Mouse (Mus musculus) limb, embryonic 15.5 days (tissue): ENCODE measurements around the gene Junb. TPM values are rescaled to one million over a fixed set of nuclear protein-coding genes. Genes with fewer than 3 reads are reported as not detected.

Experiments used
- ATAC-seq: fragments of 200-750 bp; cut with Nextera tagmentation; 2 replicates; pipeline ENCODE4 v1.8.0; 2017; ENCODE audit warnings: low read depth, moderate TSS enrichment; ENCODE audit not compliant: insufficient number of reproducible peaks, low FRiP score, low TSS enrichment
- H3K27ac ChIP-seq: fragments of 300-500 bp; sonication (generic); 2 replicates; pipeline ENCODE4 v1.5.1; 2015; ENCODE audit warnings: moderate library complexity, mild to moderate bottlenecking, inconsistent platforms
- H3K27me3 ChIP-seq: fragments of 300-500 bp; sonication (generic); 2 replicates; pipeline ENCODE4 v1.6.1; 2015; ENCODE audit warnings: inconsistent platforms
- H3K36me3 ChIP-seq: fragments of 300-500 bp; sonication (generic); 2 replicates; pipeline ENCODE4 v1.6.1; 2015; ENCODE audit warnings: inconsistent platforms
- H3K4me1 ChIP-seq: fragments of 300-500 bp; sonication (generic); 2 replicates; pipeline ENCODE4 v1.6.1; 2015; ENCODE audit warnings: inconsistent platforms
- H3K4me2 ChIP-seq: fragments of 300-500 bp; sonication (generic); 2 replicates; pipeline ENCODE4 v1.6.1; 2015; ENCODE audit warnings: mild to moderate bottlenecking, inconsistent platforms
- H3K4me3 ChIP-seq: fragments of 300-500 bp; sonication (generic); 2 replicates; pipeline ENCODE4 v1.5.1; 2015; ENCODE audit warnings: mild to moderate bottlenecking, inconsistent platforms
- H3K9ac ChIP-seq: fragments of 300-500 bp; sonication (generic); 2 replicates; pipeline ENCODE4 v1.6.1; 2015; ENCODE audit warnings: inconsistent platforms
- H3K9me3 ChIP-seq: fragments of 300-500 bp; sonication (generic); 2 replicates; pipeline ENCODE4 v1.6.1; 2016; ENCODE audit warnings: inconsistent platforms
- WGBS: fragments of 180-500 bp; shearing (Covaris S2); methylation state at CpG from one replicate; pipeline ENCODE4 v1.1.7; 2015; 5-methylcytosine and 5-hydroxymethylcytosine counted together
- polyA plus RNA-seq: library from polyadenylated mRNA; unstranded; fragments of >200 nt; fragmentation: Nextera tagmentation; extraction: Ambion mirVana; gene quantifications from 2 replicates; pipeline ENCODE4 v1.2.1, GENCODE M21; 2015

Junb gene
- polyA plus RNA-seq, 1 experiment from 2014 or later, result 30.4 TPM

GRCm38 (mm10) chr8:84945235-84945632 lies 33.3 kb downstream of the Junb start:
- H3K4me2 ChIP-seq, result peak overlapping the region; percentile 84; the same call in 1 of the 2 replicates
- no peaks in the 10 kb centered on the region for H3K9me3 ChIP-seq
- H3K36me3 ChIP-seq, result no peaks in the 10 kb centered on the region
- peak overlapping the region; percentile 43; the same call in 1 of the 2 replicates for H3K4me3 ChIP-seq
- 5% methylated on average over 11 of the region's 11 CpGs for WGBS
- no peak overlapping the region for H3K9ac ChIP-seq
- ATAC-seq, result no peak
- H3K27me3 ChIP-seq, result peaks cover 79% of the 10 kb centered on the region
- no peak overlapping the region for H3K27ac ChIP-seq
- peaks cover 16% of the 10 kb centered on the region for H3K4me1 ChIP-seq

GRCm38 (mm10) chr8:84944478-84945160 lies 33.9 kb downstream of the Junb start:
- no peak for ATAC-seq
- Histone ChIP-seq H3K27ac (no peak overlapping the region), H3K4me2 (no peak overlapping the region), H3K4me1 (peaks cover 16% of the 10 kb centered on the region), H3K9me3 (no peaks in the 10 kb centered on the region), H3K27me3 (peaks cover 75% of the 10 kb centered on the region), H3K4me3 (no peak overlapping the region), H3K36me3 (no peaks in the 10 kb centered on the region), H3K9ac (no peak overlapping the region)
- 3% methylated on average over 26 of the region's 26 CpGs for WGBS

- WGBS, result 22% methylated on average over 4 of the region's 4 CpGs
- peaks cover 80% of the 10 kb centered on the region for H3K27me3 ChIP-seq
- no peak overlapping the region for H3K4me3 ChIP-seq
- H3K9ac ChIP-seq, result no peak overlapping the region
- peaks cover 16% of the 10 kb centered on the region for H3K4me1 ChIP-seq
- H3K9me3 ChIP-seq, result no peaks in the 10 kb centered on the region
- no peak for ATAC-seq
- no peak overlapping the region for H3K4me2 ChIP-seq
- no peaks in the 10 kb centered on the region for H3K36me3 ChIP-seq
- no peak overlapping the region for H3K27ac ChIP-seq
These were observed 34.8 kb downstream of the Junb start for GRCm38 (mm10) chr8:84943699-84944098.

DNA sequence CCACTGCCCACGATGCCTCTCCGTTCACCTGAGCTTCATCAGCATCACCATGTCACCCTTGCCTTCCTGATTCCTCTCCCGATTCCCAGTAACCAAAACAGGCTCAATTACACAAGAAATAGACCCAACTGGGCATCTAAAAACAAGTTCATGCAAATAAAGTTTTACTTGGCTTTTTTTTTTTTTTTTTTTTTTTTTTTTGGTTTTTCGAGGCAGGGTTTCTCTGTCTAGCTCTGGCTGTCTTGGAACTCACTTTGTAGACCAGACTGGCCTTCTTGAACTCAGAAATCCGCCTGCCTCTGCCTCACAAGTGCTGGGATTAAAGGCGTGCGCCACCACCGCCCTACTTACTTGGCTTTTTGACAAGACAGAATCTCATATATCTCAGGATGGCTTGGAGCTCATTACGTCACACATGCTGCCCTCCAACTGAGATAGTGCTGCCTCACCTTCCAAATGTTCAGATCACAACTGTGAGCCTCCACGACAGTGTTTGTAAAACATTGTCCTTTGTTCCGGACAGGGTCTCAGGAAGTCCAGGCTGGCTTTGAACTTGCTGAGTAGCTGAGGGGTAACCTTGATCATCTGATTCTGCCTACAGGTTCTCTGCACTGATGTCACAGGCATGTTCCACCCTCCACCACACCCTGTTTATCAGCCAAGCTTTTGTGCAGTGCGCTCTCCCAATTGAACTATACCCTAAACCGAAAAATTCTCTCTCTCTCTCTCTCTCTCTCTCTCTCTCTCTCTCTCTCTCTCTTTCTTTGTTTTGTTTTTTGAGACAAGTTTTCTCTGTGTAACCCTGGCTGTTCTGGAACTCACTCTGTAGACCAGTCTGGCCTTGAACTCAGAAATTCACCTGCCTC lies 40.7 kb downstream of the Junb start:
- Histone ChIP-seq H3K4me3 (peak overlapping the region; percentile 38; the same call in 1 of the 2 replicates), H3K27ac (no peak overlapping the region), H3K27me3 (peaks cover 79% of the 10 kb centered on the region), H3K4me1 (peaks cover 14% of the 10 kb centered on the region), H3K4me2 (peak overlapping the region; percentile 70; the same call in 1 of the 2 replicates), H3K9ac (no peak overlapping the region), H3K36me3 (no peaks in the 10 kb centered on the region), H3K9me3 (no peaks in the 10 kb centered on the region)
- ATAC-seq, result no peak
- 60% methylated on average over 13 of the region's 13 CpGs for WGBS

DNA sequence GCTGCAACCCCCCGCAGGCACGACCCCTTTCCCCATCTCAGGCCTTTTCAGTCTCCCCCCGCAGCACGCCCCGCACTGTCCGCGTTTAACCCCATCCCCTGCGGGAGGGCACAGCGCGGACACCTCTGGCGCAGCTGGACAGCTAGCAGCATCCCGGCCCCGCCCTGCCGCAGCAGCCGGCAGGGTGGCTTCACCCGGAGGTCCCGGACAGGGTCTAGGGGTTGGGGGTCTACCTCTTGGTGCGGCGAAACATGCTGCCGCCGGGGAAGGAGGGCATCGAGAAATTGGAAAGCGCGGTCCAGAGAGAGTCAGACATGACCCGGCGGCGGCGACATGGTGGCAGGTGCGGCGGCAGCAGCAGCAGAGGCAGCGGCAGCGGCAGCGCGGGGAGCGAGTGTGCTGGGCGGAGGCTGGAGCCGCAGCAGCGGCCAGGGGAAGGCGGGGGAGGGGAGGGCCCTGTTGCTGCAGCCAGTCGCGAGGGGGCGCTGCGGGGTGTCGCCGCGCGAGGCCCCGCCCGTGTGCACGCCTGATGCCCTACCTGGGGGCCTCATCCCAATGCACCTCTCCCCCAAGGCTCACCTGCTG lies 41.5 kb downstream of the Junb start, which contains the start of gene Mast1:
Gene Mast1, minus strand, starts transcription at position 398 of the 585 bp plus-strand sequence.
- H3K36me3 ChIP-seq, result no peaks in the 10 kb centered on the region
- H3K9me3 ChIP-seq, result no peaks in the 10 kb centered on the region
- WGBS, result under 1% methylated on average over 45 of the region's 50 CpGs

GRCm38 (mm10) chr8:84936041-84936961 lies 42.2 kb downstream of the Junb start:
- Histone ChIP-seq H3K36me3 (no peaks in the 10 kb centered on the region), H3K9me3 (no peaks in the 10 kb centered on the region), H3K27ac (no peak overlapping the region), H3K4me1 (peaks cover 14% of the 10 kb centered on the region), H3K9ac (no peak overlapping the region), H3K4me3 (peak overlapping the region; percentile 38), H3K27me3 (peaks cover 75% of the 10 kb centered on the region), H3K4me2 (peak overlapping the region; percentile 70)
- WGBS, result 27% methylated on average over 23 of the region's 23 CpGs
- no peak for ATAC-seq

More for the DNA sequence above, 41.5 kb downstream of the Junb start, which contains the start of gene Mast1:
- peaks cover 77% of the 10 kb centered on the region for H3K27me3 ChIP-seq
- H3K4me2 ChIP-seq, result peak within 1 kb of the TSS; percentile 70
- peaks cover 14% of the 10 kb centered on the region for H3K4me1 ChIP-seq
- peak within 1 kb of the TSS; percentile 38 for H3K4me3 ChIP-seq
- H3K9ac ChIP-seq, result no peak within 1 kb of the TSS
- no peak within 1 kb of the TSS for H3K27ac ChIP-seq
- ATAC-seq, result no peak

DNA sequence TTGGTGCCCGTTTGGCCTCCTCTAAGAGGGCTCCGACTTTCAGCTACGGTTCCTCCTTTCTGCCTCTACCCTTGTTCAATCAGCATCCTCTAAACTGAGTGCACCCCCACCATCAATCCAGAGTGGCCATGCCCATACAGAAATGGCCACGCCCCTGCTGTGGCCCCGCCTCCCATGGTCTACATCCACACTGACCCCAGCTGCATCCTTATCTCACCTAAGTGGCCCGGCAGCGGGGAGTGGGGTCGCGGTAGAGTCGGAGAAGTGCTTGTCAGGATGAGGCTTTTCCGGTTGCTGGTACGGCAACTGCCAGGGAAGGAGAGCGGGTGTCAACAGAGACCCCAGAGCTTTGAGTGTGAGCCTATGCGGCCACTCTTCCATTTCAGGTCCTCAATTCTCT lies 43.0 kb downstream of the Junb start:
- Histone ChIP-seq H3K36me3 (no peaks in the 10 kb centered on the region), H3K9me3 (no peaks in the 10 kb centered on the region), H3K27ac (no peak overlapping the region), H3K9ac (no peak overlapping the region), H3K4me1 (peaks cover 14% of the 10 kb centered on the region), H3K4me2 (no peak overlapping the region), H3K4me3 (no peak overlapping the region), H3K27me3 (peaks cover 72% of the 10 kb centered on the region)
- ATAC-seq, result no peak
- 10% methylated on average over 14 of the region's 14 CpGs for WGBS

DNA sequence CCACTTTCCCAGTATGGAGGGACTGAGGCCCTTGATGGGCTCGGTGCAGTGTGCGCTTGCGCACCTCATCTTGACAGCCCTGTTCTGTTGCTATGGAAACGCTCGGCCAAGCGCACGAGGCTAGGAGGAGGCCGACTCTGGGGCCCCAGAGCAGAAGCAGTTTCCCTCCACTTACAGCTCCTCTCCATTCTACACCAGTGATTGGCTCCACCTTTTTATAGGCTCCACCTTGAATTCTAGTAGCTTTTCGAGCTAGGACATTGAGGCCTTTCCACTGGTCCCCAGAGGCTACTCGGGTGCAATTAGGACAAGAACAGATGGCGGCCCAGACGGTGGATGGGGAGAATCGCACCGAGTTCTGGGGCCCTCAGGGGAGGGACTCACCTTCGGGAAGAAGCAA lies 43.7 kb downstream of the Junb start:
- Histone ChIP-seq H3K9me3 (no peaks in the 10 kb centered on the region), H3K4me1 (peaks cover 14% of the 10 kb centered on the region), H3K36me3 (no peaks in the 10 kb centered on the region), H3K4me3 (no peak overlapping the region), H3K9ac (no peak overlapping the region), H3K4me2 (no peak overlapping the region), H3K27me3 (peaks cover 78% of the 10 kb centered on the region), H3K27ac (no peak overlapping the region)
- under 1% methylated on average over 15 of the region's 15 CpGs for WGBS
- ATAC-seq, result no peak

DNA sequence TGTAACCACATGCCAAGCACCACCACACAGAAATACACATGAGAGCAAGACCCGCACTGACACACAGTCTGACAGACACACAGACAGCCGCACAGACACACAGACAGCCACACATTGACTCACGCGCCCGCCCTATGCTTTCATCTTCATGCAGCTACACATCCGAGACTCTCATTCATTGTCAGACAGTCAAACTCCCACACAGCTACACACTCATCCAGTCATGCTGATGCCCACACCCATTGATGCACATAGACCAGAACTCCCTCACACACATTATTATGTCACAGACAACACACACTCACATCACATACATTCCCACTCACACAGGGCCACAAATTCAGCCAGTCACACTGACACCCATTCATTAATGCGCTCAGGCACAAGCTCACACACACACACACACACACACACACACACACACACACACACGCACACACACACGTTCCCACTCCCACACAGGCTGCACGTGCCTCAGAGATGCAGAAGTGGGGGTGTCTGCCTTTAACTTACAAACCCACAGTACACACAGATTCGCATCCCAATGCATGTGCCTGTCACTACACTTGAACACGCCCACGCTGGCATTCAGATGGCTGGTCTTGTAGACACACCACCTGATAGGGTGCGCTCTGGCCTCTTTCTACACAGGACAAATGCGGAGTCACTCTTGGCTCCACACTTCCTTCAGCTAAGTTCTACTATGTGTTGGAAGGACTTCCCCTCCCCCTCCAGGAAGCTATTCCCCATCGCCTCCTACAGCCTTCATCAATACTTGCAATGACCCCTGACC lies 44.6 kb downstream of the Junb start:
- no peak overlapping the region for H3K27ac ChIP-seq
- no peak overlapping the region for H3K9ac ChIP-seq
- H3K4me1 ChIP-seq, result peaks cover 17% of the 10 kb centered on the region
- no peaks in the 10 kb centered on the region for H3K9me3 ChIP-seq
- peaks cover 78% of the 10 kb centered on the region for H3K27me3 ChIP-seq
- no peaks in the 10 kb centered on the region for H3K36me3 ChIP-seq
- 81% methylated on average over 16 of the region's 16 CpGs for WGBS
- H3K4me3 ChIP-seq, result no peak overlapping the region
- H3K4me2 ChIP-seq, result no peak overlapping the region
- no peak for ATAC-seq

- no peaks in the 10 kb centered on the region for H3K9me3 ChIP-seq
- no peak overlapping the region for H3K4me3 ChIP-seq
- ATAC-seq, result no peak
- H3K9ac ChIP-seq, result no peak overlapping the region
- H3K4me1 ChIP-seq, result peaks cover 13% of the 10 kb centered on the region
- H3K27ac ChIP-seq, result no peak overlapping the region
- no peaks in the 10 kb centered on the region for H3K36me3 ChIP-seq
- peaks cover 52% of the 10 kb centered on the region for H3K27me3 ChIP-seq
- no peak overlapping the region for H3K4me2 ChIP-seq
- 88% methylated on average over 13 of the region's 13 CpGs for WGBS
These were observed 47.9 kb downstream of the Junb start for GRCm38 (mm10) chr8:84930582-84930981.
